Mouse (Mus musculus) forebrain, postnatal 0 days (tissue): ENCODE results near the gene Slc35e3. TPM values are rescaled to one million over a fixed set of nuclear protein-coding genes. Genes with fewer than 3 reads are reported as not detected.

Experiments
- ATAC-seq: fragments of 200-750 bp; cut with Nextera tagmentation; 2 replicates; pipeline ENCODE4 v1.8.0; 2017; ENCODE audit warnings: mild to moderate bottlenecking, moderate library complexity
- DNase-seq: peaks from one replicate; pipeline ENCODE4 v3.0.0-alpha.2; 2015
- H3K27ac ChIP-seq: fragments of 300-500 bp; sonication (generic); 2 replicates; pipeline ENCODE4 v1.5.1; 2014; ENCODE audit warnings: low read depth, mild to moderate bottlenecking, antibody characterized with exemption, low read length, moderate library complexity, mixed read lengths
- H3K27me3 ChIP-seq: fragments of 300-500 bp; sonication (generic); 2 replicates; pipeline ENCODE4 v1.6.1; 2014; ENCODE audit warnings: mild to moderate bottlenecking, low read length, mixed read lengths; ENCODE audit not compliant: insufficient read depth
- H3K36me3 ChIP-seq: fragments of 300-500 bp; sonication (generic); 2 replicates; pipeline ENCODE4 v1.6.1; 2014; ENCODE audit warnings: mild to moderate bottlenecking, moderate library complexity; ENCODE audit not compliant: insufficient read depth
- H3K4me1 ChIP-seq: fragments of 300-500 bp; sonication (generic); 2 replicates; pipeline ENCODE4 v1.6.1; 2014; ENCODE audit warnings: antibody characterized with exemption; ENCODE audit not compliant: insufficient read depth
- H3K4me2 ChIP-seq: fragments of 300-500 bp; sonication (generic); 2 replicates; pipeline ENCODE4 v1.6.1; 2014; ENCODE audit warnings: low read depth, mild to moderate bottlenecking, moderate library complexity
- H3K4me3 ChIP-seq: fragments of 300-500 bp; sonication (generic); 2 replicates; pipeline ENCODE4 v1.5.1; 2014; ENCODE audit warnings: low read depth, low read length, mixed read lengths
- H3K9ac ChIP-seq: fragments of 300-500 bp; sonication (generic); 2 replicates; pipeline ENCODE4 v1.6.1; 2014; ENCODE audit warnings: mild to moderate bottlenecking
- H3K9me3 ChIP-seq: fragments of 300-500 bp; sonication (generic); 2 replicates; pipeline ENCODE4 v1.6.1; 2016; ENCODE audit warnings: low read length
- CTCF ChIP-seq: sonication (generic); IDR thresholded peaks from 2 replicates; pipeline ENCODE4 v1.5.1; 2016; ENCODE audit warnings: antibody characterized with exemption, control low read depth, low read depth
- WGBS: fragments of 180-500 bp; shearing (Covaris S2); extraction: QIAGEN DNeasy Blood & Tissue Kit; methylation state at CpG from one replicate; pipeline ENCODE4 v1.1.7; 2014; 5-methylcytosine and 5-hydroxymethylcytosine counted together
- polyA plus RNA-seq: library from polyadenylated mRNA; unstranded; fragments of >200 nt; fragmentation: Nextera tagmentation; extraction: Ambion mirVana; gene quantifications from 2 replicates; pipeline ENCODE4 v1.2.1, GENCODE M21; 2015
- total RNA-seq: library from RNA; depleted of rRNA; stranded (reverse); fragments of >200 nt; gene quantifications from 2 replicates; pipeline ENCODE4 v1.2.3, GENCODE M21; 2014

Gene Slc35e3
- total and polyA plus RNA-seq, 2 experiments from 2014 or later: 22.9 to 28.3 TPM

DNA sequence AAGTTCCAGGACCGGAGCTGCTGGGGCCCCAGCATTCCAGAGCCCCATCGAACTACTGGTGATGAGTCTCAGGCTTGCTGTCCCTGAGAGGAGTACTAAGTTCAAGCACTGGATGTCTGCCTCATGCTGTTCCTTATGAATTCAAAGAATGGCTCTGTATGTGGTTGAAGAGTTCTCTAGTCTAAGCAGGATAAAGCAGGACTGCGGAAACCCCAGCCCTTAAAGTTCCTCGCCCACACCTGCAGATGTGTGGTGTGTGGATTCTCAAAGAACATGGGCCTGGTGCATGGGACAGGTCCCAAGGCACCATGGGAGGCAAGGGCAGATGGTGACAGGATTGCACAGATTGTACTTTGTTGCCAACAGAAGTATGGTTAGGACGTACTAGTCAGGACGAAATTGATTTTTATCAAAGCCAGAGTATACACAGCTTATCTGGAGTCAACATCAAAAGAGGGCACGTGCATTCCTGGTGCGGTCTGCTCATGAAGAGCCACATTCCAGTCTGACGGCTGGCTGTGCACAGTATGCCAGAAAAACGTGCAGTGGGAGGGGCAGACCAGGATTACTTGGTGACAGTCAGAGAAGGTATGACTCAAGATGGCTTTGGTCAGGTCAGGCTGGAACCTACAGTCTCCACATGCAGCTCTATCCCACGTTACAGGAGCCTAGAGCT is 16.9 kb downstream of the Slc35e3 start:
- Histone ChIP-seq H3K27ac (no peak overlapping the region), H3K27me3 (no peaks in the 10 kb centered on the region), H3K9ac (no peak overlapping the region), H3K9me3 (no peaks in the 10 kb centered on the region), H3K4me2 (no peak overlapping the region), H3K4me1 (no peaks in the 10 kb centered on the region), H3K36me3 (no peaks in the 10 kb centered on the region), H3K4me3 (no peak overlapping the region)
- no peak for TF ChIP-seq CTCF
- DNase-seq (no peak), ATAC-seq (no peak)
- WGBS: 78% methylated on average over 11 of the region's 11 CpGs

DNA sequence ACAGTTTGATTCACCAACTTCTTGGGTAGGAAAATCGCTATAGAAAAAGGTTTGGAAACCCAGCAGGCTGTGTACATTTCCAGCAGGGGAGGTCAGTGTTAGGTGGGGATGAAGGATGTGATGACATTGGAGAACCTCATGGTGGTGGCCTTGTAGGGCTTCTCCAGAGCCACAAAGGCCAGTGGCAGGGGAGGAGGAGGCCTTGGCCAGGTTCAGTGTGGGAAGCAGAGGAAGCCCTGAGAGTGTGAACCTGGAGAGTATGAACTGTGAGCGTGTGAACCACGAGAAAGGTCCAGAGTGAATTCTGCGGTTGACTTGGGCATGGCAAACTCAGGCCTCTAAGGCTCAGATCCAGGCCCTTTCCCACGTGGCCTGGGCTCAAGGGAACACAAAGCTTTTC is 17.6 kb downstream of the Slc35e3 start:
- no peak overlapping the region for H3K4me2 ChIP-seq
- no peak overlapping the region for H3K4me3 ChIP-seq
- no peaks in the 10 kb centered on the region for H3K36me3 ChIP-seq
- WGBS: 86% methylated on average over 5 of the region's 5 CpGs
- DNase-seq: no peak
- no peak overlapping the region for H3K9ac ChIP-seq
- no peak overlapping the region for H3K27ac ChIP-seq
- TF ChIP-seq CTCF: no peak
- ATAC-seq: no peak
- H3K4me1 ChIP-seq: no peaks in the 10 kb centered on the region
- H3K27me3 ChIP-seq: no peaks in the 10 kb centered on the region
- H3K9me3 ChIP-seq: no peaks in the 10 kb centered on the region

DNA sequence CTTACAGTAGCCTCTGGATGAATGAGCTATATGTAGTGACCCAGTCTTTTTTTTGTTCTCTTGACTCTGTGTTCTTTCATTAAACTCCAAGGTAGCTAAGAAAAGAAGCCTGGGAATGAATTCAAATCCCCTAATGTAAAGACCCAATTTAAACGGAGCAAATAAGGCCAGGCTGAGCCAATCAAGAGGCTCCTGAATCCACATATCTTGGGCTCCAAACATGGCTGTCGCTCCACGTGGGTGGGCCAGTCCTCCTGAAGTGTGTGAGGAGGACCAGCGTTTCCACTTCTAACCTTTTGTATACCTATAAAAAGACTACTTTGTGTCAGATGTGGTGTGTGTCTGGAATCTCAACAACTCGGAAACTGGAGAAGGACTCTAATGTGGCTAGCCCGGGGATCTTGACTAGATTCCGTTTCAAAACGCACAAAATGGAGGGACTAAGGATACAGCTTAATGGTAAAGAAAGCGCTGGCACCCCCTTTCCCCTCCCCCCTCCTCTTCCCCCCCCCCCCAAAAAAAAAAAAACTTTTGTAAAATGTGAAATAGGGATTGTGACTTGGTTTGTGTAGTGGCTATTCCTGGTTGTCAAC is 18.6 kb downstream of the Slc35e3 start:
- H3K9ac ChIP-seq: no peak overlapping the region
- 78% methylated on average over 9 of the region's 9 CpGs for WGBS
- no peaks in the 10 kb centered on the region for H3K36me3 ChIP-seq
- no peaks in the 10 kb centered on the region for H3K4me1 ChIP-seq
- no peak for TF ChIP-seq CTCF
- no peak overlapping the region for H3K27ac ChIP-seq
- no peaks in the 10 kb centered on the region for H3K27me3 ChIP-seq
- ATAC-seq: no peak
- H3K4me3 ChIP-seq: no peak overlapping the region
- H3K4me2 ChIP-seq: no peak overlapping the region
- H3K9me3 ChIP-seq: no peaks in the 10 kb centered on the region
- DNase-seq: no peak

DNA sequence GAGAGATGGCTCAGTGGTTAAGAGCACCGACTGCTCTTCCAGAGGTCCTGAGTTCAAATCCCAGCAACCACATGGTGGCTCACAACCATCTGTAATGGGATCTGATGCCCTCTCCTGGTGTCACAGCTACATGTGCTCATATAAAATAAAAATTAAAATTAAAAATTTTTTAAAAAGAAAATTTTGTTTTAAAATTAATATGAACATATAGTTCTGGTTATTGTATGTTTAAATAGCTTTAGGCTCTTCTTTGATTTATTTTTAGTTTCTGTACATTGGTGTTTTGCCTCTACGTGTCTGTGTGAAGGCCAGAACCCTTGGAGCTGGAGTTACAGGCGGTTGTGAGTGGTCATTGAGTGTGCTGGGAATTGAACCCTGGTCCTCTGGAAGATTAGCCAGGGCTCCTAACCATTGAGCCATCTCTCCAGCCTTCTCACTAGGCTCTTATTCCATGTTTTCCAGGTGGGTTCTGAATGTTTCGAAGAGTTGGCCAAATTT is 19.2 kb downstream of the Slc35e3 start:
- H3K4me3 ChIP-seq: no peak overlapping the region
- no peak overlapping the region for H3K9ac ChIP-seq
- no peak overlapping the region for H3K27ac ChIP-seq
- no peaks in the 10 kb centered on the region for H3K9me3 ChIP-seq
- no peaks in the 10 kb centered on the region for H3K36me3 ChIP-seq
- H3K27me3 ChIP-seq: no peaks in the 10 kb centered on the region
- DNase-seq (no peak), ATAC-seq (no peak)
- 97% methylated on average over 4 of the region's 4 CpGs for WGBS
- TF ChIP-seq CTCF: no peak
- H3K4me1 ChIP-seq: no peaks in the 10 kb centered on the region
- no peak overlapping the region for H3K4me2 ChIP-seq

DNA sequence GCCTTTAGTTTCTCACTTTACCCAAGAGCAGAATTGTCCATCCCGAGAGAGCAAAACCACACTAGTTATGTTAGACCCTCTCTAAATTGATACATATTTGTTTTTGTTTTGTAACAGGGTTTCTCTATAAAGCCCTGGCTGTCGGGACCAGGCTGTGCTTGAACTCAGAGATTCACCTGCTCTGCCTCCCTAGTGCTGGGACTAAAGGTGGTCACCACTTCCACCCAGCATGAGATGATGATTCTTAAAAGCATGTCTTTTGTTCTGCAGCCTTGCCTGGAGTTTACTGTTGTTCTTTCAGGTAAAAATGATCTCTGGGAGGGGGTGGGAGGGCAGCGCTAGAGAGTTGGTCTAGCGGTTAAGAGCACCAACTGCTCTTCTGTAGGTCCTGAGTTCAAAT is 19.8 kb downstream of the Slc35e3 start:
- no peak for DNase-seq
- H3K4me2 ChIP-seq: no peak overlapping the region
- 93% methylated on average over 4 of the region's 4 CpGs for WGBS

DNA sequence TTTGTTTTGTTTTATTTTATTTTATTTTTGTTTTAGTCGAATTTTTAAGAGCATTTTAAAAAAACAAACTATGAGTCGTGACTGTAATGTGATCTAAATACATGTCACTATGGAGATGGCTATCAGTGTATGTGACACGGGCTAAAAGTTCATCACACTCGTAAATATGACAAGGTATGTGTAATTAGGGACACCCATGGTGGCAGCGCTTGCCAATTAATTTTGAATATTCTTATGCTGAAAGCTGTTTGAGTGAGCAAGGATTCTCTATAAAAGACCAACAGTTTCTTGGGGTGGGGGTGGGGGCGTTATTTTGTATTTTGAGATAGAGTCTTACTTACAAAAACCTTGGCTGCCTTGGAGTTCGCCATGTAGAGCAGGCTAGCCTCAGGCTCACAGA is 20.5 kb downstream of the Slc35e3 start:
- TF ChIP-seq CTCF: no peak
- Histone ChIP-seq H3K4me1 (no peaks in the 10 kb centered on the region), H3K4me2 (no peak overlapping the region), H3K27me3 (no peaks in the 10 kb centered on the region), H3K36me3 (no peaks in the 10 kb centered on the region), H3K4me3 (no peak overlapping the region), H3K9ac (no peak overlapping the region), H3K27ac (no peak overlapping the region), H3K9me3 (no peaks in the 10 kb centered on the region)
- DNase-seq (no peak), ATAC-seq (no peak)
- 75% methylated on average over 7 of the region's 7 CpGs for WGBS

More for the DNA sequence above, 19.8 kb downstream of the Slc35e3 start:
- Histone ChIP-seq H3K9me3 (no peaks in the 10 kb centered on the region), H3K27me3 (no peaks in the 10 kb centered on the region), H3K4me1 (no peaks in the 10 kb centered on the region), H3K4me3 (no peak overlapping the region), H3K9ac (no peak overlapping the region), H3K27ac (no peak overlapping the region), H3K36me3 (no peaks in the 10 kb centered on the region)
- TF ChIP-seq CTCF: no peak
- ATAC-seq: no peak

DNA sequence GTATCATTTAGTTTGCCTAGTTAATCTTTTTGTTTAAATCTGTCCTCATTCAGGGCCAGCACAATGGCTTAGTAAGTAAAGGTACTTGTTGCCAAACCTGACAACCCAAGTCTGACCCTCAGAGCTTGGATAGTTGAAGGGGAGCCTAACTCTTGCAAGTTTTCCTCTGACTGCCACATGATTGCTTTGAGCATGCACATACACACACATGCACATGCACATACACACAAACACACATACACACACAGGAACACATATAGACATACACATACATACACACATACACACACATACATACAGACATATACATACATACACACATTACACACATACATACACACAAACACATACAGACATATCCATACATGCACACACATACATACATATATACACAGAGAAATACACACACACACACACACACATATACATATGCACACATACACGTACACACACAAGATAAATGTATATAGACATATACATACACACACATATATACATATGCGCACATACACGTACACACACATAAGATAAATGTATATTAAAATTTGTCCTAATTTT is 21.3 kb downstream of the Slc35e3 start:
- no peak overlapping the region for H3K4me3 ChIP-seq
- no peaks in the 10 kb centered on the region for H3K36me3 ChIP-seq
- no peak overlapping the region for H3K9ac ChIP-seq
- no peak for TF ChIP-seq CTCF
- ATAC-seq (no peak), DNase-seq (no peak)
- no peaks in the 10 kb centered on the region for H3K4me1 ChIP-seq
- 96% methylated on average over 3 of the region's 3 CpGs for WGBS
- no peaks in the 10 kb centered on the region for H3K27me3 ChIP-seq
- no peaks in the 10 kb centered on the region for H3K9me3 ChIP-seq
- no peak overlapping the region for H3K4me2 ChIP-seq
- H3K27ac ChIP-seq: no peak overlapping the region
